Mouse (Mus musculus) ovary, postnatal 36 days (tissue): Measurements from ENCODE around the gene Olfr764-ps1.
"Not testable (repeated sequence)": the region's sequence is repeated elsewhere in the genome, so short reads cannot be mapped to it uniquely, and the experiment has no call there.

ENCODE experiments used
- DNase-seq: peaks from one replicate; pipeline ENCODE4 v3.0.0; 2022; ENCODE audit warnings: low spot score, mixed read lengths

The Olfr764-ps1 gene

GRCm38 (mm10) chr10:129039796-129040195, at the start of gene Olfr764-ps1:
TSS of gene Olfr764-ps1 (minus strand) at chr10:129039896.
- DNase-seq = no peak

- DNase-seq = not testable (repeated sequence)
These were observed 43.1 kb upstream of the Olfr764-ps1 start, which contains the start of gene Olfr767 for GRCm38 (mm10) chr10:129082810-129083209. TSS of gene Olfr767 (minus strand) at chr10:129082910.

GRCm38 (mm10) chr10:129068877-129069276, 29.2 kb upstream of the Olfr764-ps1 start, which contains the start of gene Olfr766-ps1:
TSS of gene Olfr766-ps1 (minus strand) at chr10:129068977.
- DNase-seq = no peak

GRCm38 (mm10) chr10:129049898-129050297, 10.2 kb upstream of the Olfr764-ps1 start, which contains the start of gene Olfr765:
TSS of gene Olfr765 (minus strand) at chr10:129049998.
- not testable (repeated sequence) for DNase-seq

- DNase-seq = no peak
These were observed 11.4 kb downstream of the Olfr764-ps1 start for GRCm38 (mm10) chr10:129028343-129028742.

GRCm38 (mm10) chr10:129026018-129026662, 13.6 kb downstream of the Olfr764-ps1 start:
- DNase-seq = no peak

GRCm38 (mm10) chr10:129023319-129023718, 16.4 kb downstream of the Olfr764-ps1 start:
- no peak for DNase-seq

GRCm38 (mm10) chr10:129014477-129014876, 25.2 kb downstream of the Olfr764-ps1 start:
- DNase-seq = no peak

- not testable (repeated sequence) for DNase-seq
These were observed 28.2 kb downstream of the Olfr764-ps1 start for GRCm38 (mm10) chr10:129011511-129011910.

GRCm38 (mm10) chr10:129010288-129010841, 29.3 kb downstream of the Olfr764-ps1 start, which contains the start of gene Olfr763:
TSS of gene Olfr763 (plus strand) at chr10:129010791.
- no peak for DNase-seq

- no peak for DNase-seq
These were observed 35.4 kb downstream of the Olfr764-ps1 start for GRCm38 (mm10) chr10:129004032-129004920.

GRCm38 (mm10) chr10:128996523-128997040, 43.1 kb downstream of the Olfr764-ps1 start:
- no peak for DNase-seq

GRCm38 (mm10) chr10:128995796-128996195, 43.9 kb downstream of the Olfr764-ps1 start:
- no peak for DNase-seq

- DNase-seq = no peak
These were observed 48.7 kb downstream of the Olfr764-ps1 start for GRCm38 (mm10) chr10:128990994-128991393.

- DNase-seq = not testable (repeated sequence)
These were observed 49.4 kb downstream of the Olfr764-ps1 start for GRCm38 (mm10) chr10:128990129-128990850.

GRCm38 (mm10) chr10:128989131-128989530, 50.6 kb downstream of the Olfr764-ps1 start, which contains the start of gene Olfr9:
TSS of gene Olfr9 (plus strand) at chr10:128989431.
- DNase-seq = not testable (repeated sequence)
